In the genomic region with DNA sequence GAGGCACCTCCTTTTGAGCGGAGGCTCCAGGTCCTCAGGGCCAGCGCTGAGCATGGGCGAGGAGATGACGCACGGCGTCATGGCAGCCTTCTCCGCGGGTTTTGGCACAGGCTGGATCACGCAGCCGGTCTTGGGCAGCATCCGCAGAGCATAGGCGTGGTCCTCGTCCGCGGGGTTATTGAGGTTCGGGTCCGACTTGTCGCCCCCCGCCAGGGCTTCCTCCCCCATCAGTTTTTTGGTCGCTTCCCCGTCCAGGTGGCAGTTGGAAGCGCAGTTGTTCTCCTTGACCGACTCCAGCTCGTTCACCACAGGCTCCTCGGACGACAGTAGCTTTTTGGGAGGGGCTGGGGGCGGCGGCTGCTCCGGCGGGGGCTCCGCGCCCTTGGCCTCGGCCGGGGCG, we compare ENCODE assay signal across 8 mouse cellular contexts.
A peak's percentile ranks its signal among the peaks of the same experiment; 100 is the strongest.
DNase-seq lines count a peak whose midpoint lies in the region; ATAC-seq and TF ChIP-seq lines count a peak whose summit lies in the region.

No protein-coding gene starts in this region.

- no peak for DNase-seq in heart, postnatal 0 days (ENCODE audit: low spot score)
- DNase-seq in heart, adult 18-20 months: no peak
- DNase-seq in brain, adult 2 months (ENCODE audit: low read depth, low spot score): peak; percentile 71
- DNase-seq in yolk sac, embryonic 10.5 days (ENCODE audit: low spot score): no peak
- no peak for DNase-seq in thymus, postnatal 10 days (ENCODE audit: low spot score in 2 of 2)
- DNase-seq in right cerebral cortex, adult 18-20 months: no peak

- TF ChIP-seq EP300 in heart, postnatal 0 days (IDR thresholded peaks at IDR 0.05; ENCODE audit: low read depth): no peak

- peak overlapping the region; percentile 99 for H3K4me2 ChIP-seq in heart, postnatal 0 days (ENCODE audit: low read depth, low read length)
- H3K4me2 ChIP-seq in forebrain, embryonic 13.5 days: peak overlapping the region; percentile 97
- H3K4me2 ChIP-seq in liver, embryonic 15.5 days: peak overlapping the region; percentile 63

- peaks cover 29% of the 10 kb centered on the region for H3K27me3 ChIP-seq in heart, postnatal 0 days (ENCODE audit: control insufficient read depth, insufficient read depth, low read length)
- H3K27me3 ChIP-seq in forebrain, embryonic 13.5 days: peaks cover 34% of the 10 kb centered on the region
- H3K27me3 ChIP-seq in liver, embryonic 15.5 days: peaks cover 77% of the 10 kb centered on the region

- no peaks in the 10 kb centered on the region for H3K36me3 ChIP-seq in heart, postnatal 0 days (replicated peaks; ENCODE audit: control insufficient read depth, insufficient read depth, low read length)
- no peaks in the 10 kb centered on the region; the same call in 1 of the 2 replicates for H3K36me3 ChIP-seq in forebrain, embryonic 13.5 days (ENCODE audit: poor library complexity, severe bottlenecking)
- H3K36me3 ChIP-seq in liver, embryonic 15.5 days (replicated peaks): no peaks in the 10 kb centered on the region

- H3K4me3 ChIP-seq in heart, postnatal 0 days (ENCODE audit: low read depth, low read length): peak overlapping the region; percentile 62
- H3K4me3 ChIP-seq in forebrain, embryonic 13.5 days: peak overlapping the region; percentile 55
- peak overlapping the region; percentile 40 for H3K4me3 ChIP-seq in liver, embryonic 15.5 days (replicated peaks)

- H3K27ac ChIP-seq in heart, postnatal 0 days (ENCODE audit: low read depth): no peak overlapping the region
- no peak overlapping the region for H3K27ac ChIP-seq in forebrain, embryonic 13.5 days
- no peak overlapping the region for H3K27ac ChIP-seq in liver, embryonic 15.5 days (replicated peaks)

- H3K4me1 ChIP-seq in heart, postnatal 0 days (ENCODE audit: control insufficient read depth, insufficient read depth): 0 out of 2 replicates have a peak, but pooled peaks cover 3% of the 10 kb centered on the region
- H3K4me1 ChIP-seq in forebrain, embryonic 13.5 days: peaks cover 21% of the 10 kb centered on the region
- no peaks in the 10 kb centered on the region for H3K4me1 ChIP-seq in liver, embryonic 15.5 days (replicated peaks)

- TF ChIP-seq CTCF in heart, postnatal 0 days (IDR thresholded peaks at IDR 0.05; ENCODE audit: low read depth): no peak

- WGBS in heart, postnatal 0 days: 8% methylated on average over 30 of the region's 35 CpGs
- WGBS in forebrain, embryonic 13.5 days: 5% methylated on average over 34 of the region's 35 CpGs
- WGBS in liver, embryonic 15.5 days (ENCODE audit: insufficient replicate concordance): 2% methylated on average over 35 of the region's 35 CpGs

- H3K9me3 ChIP-seq in heart, postnatal 0 days (replicated peaks; ENCODE audit: control insufficient read depth, low read length): no peaks in the 10 kb centered on the region
- no peaks in the 10 kb centered on the region for H3K9me3 ChIP-seq in forebrain, embryonic 13.5 days (replicated peaks)
- no peaks in the 10 kb centered on the region for H3K9me3 ChIP-seq in liver, embryonic 15.5 days (replicated peaks)

- ATAC-seq in heart, postnatal 0 days (ENCODE audit: insufficient read depth, low read depth): no peak
- no peak for ATAC-seq in forebrain, embryonic 13.5 days
- no peak for ATAC-seq in liver, embryonic 15.5 days (ENCODE audit: insufficient read depth)

- peak overlapping the region; percentile 54 for H3K9ac ChIP-seq in heart, postnatal 0 days (replicated peaks; ENCODE audit: low read depth, low read length)
- H3K9ac ChIP-seq in forebrain, embryonic 13.5 days: peak overlapping the region; percentile 73
- H3K9ac ChIP-seq in liver, embryonic 15.5 days: no peak overlapping the region
